Mouse (Mus musculus) cerebellum, adult 11-12 months (tissue): Measurements from ENCODE around the gene Dixdc1.
A peak's percentile ranks its signal among the peaks of the same experiment; 100 is the strongest.
"Not testable (repeated sequence)": the region's sequence is repeated elsewhere in the genome, so short reads cannot be mapped to it uniquely, and the experiment has no call there.

Source experiments
- DNase-seq: peaks from one replicate; pipeline ENCODE4 v3.0.0; 2022

Dixdc1 gene

DNA sequence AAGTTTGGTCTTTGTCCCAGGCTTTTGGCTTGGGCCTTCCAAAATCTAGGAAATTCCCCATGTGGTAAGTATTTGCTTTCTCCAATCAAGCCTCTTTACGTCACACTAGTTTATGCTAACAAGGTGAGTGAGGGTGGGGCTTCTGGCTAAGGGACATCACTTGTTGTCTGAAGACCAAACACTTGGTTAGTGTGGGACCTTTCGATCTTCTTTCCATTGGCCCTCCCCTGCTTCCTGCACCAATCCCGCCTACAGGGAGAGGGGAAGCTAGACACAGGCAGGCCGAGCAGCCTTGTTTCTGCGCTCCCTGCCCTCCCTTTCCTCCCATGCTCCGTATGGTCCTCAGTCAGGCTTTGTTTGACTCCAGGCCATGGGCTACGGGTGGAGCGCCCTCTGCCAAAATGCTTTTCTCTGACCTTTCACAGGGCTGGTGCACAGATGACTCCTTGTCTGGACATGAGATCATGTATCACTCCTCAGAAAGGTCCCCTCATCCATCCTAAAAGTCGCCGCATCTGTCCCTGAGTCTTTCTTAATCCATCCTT is 92.4 kb downstream of the Dixdc1 start:
- DNase-seq = no peak

DNA sequence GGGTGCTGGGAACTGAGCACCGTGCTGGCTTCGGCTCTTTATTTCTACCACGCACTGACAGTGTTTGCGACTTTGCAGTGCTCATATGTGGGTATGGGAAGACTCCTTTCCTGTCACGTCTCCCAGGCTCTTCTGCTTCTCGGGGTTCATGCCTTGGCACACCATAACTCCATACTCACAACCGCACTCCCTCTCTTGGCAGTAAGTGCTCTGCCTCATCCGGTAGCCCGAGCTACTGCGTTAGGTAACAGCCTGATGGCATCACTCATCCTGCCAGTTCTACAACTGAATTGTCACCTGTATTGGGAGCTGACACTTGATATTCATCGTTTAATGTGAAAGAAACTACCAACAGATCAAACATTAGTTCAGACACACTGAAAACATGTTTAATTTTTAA is 105.0 kb downstream of the Dixdc1 start:
- no peak for DNase-seq

DNA sequence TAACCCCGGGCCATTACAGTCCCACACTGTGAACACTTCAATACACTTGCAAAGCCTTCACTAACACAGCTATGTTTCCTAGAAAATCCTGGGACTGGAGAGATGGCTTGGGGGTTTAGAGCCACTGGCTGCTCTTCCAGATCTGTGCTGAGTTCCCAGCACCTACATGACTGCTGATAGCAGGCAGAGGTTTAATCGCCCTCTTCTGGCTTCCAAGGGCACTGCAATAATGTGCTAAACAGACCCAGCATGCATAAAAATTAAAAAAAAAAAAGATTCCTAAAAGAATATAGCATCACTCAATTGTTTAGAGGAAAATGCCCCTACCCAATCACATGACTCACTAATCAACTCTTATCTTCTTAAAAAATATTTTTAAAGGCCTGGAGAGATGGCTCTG is 106.3 kb downstream of the Dixdc1 start:
- no peak for DNase-seq

GRCm38 (mm10) chr9:50632016-50632688 is 107.2 kb downstream of the Dixdc1 start:
- DNase-seq = no peak

- DNase-seq = not testable (repeated sequence)
Observed at GRCm38 (mm10) chr9:50630903-50631302, 108.4 kb downstream of the Dixdc1 start.

- DNase-seq = no peak
Observed at GRCm38 (mm10) chr9:50617794-50618330, 121.5 kb downstream of the Dixdc1 start.

DNA sequence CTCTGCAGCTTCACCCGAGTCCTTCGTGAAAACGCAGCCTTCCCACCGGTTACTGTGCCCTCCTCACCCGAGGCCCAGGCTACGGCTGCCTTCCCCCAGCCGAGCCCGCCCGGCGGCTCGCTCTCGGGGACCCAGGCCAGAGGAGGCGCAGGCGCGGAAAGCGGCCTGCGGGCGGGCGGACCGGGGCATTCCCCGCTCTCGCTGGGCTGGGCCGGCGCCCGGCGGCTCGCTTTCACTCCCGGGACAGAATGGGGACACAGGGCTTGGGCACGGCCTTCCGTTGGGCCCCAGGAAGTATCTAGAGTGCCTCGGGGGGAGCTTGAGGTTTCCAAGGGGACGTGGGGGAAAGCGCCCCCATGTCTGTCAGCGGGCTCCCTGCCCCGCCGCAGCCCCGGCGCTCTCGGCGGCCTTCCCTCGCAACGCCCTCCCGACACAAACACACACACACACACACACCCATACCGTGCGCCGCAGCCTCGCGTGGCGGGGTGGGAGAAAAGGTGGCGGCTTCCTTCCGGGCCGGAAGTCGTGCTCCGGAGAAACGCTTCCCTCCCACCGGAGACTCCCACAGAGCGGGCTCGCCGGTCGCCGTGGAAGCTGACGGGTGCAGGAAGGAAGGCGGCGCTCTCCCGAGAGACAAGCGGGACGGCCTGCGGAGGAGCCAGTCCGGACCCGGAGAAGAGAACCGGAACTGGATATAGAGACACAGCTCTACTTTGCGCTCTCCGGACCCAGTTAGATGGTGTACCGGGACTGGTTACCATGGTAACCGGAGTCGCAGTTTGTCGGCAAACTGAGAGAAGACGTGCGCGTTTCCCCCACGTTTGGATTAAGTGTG is 122.3 kb downstream of the Dixdc1 start, which contains the start of the genes Pih1d2 and Nkapd1:
Gene Pih1d2 (plus strand): TSS at position 556 of the 838 bp plus-strand sequence.
Gene Nkapd1 (minus strand): TSS at position 699 of the 838 bp plus-strand sequence.
- DNase-seq = peak; percentile 83

DNA sequence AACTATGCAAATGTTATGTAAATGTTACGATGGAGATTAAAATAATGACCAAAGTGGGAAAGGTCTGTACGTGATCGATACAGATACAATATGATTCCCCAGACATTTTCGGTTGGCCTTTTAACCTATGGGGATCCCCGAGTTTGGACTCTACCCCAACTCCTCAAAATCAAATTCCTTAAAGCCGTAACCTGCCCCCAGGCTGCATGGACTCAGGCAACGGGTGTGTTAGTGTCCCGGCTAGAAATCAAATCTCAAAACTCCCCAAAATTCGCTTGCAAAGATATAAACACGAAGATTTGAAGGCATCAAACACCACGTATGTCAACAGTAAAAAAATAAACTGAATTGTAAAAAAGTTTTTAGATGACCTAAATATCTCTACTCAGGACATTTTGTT is 123.2 kb downstream of the Dixdc1 start:
- no peak for DNase-seq
